Mouse (Mus musculus): Measurements from ENCODE around the gene Ralgps2.

- TF ChIP-seq EP300 (IDR thresholded peaks at IDR 0.05; ENCODE audit: low read depth): no peak
- no peak for TF ChIP-seq CTCF (IDR thresholded peaks at IDR 0.05; ENCODE audit: low read depth)
Measured at GRCm38 (mm10) chr1:156796251-156796650, 143.2 kb downstream of the Ralgps2 start.
